Mouse (Mus musculus) cortical plate, adult 2 months (tissue): ENCODE measurements around the gene Cdk14.

Source experiments
- CTCF ChIP-seq: fragments of 200-500 bp; IDR thresholded peaks from 2 replicates; pipeline ENCODE4 v1.5.1; 2011; ENCODE audit warnings: mild to moderate bottlenecking, control low read depth, low read length; ENCODE audit not compliant: insufficient read depth; ENCODE audit errors: extremely low read depth
- POLR2A ChIP-seq: fragments of 200-500 bp; IDR thresholded peaks from 2 replicates; pipeline ENCODE4 v1.6.1; 2011; ENCODE audit warnings: mild to moderate bottlenecking, low read length, control low read depth; ENCODE audit not compliant: insufficient read depth; ENCODE audit errors: extremely low read depth

DNA sequence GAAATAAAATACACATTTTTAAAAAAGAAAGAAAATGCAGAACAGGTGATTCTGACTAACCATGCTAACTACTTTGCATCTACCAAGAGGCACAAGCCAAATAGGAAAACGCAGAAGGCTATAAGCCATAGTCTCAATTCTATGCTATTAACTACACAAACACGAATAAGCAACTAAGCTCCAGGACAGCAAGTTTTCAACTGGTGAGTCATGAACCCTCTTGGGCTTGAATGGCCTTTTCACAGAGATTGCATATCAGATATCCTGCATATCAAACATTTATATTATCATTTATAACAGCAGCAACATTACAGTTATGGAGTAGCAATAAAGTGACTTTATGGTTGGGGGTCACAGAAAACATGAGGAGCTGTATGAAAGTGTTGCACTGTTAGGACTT, 256.3 kb downstream of the Cdk14 start:
- TF ChIP-seq CTCF (no peak), POLR2A (no peak)
